Mouse (Mus musculus): ENCODE measurements around the gene Slc17a2.

Gene Slc17a2

GRCm38 (mm10) chr13:23792520-23792919, 14.3 kb upstream of the Slc17a2 start:
- DNase-seq (ENCODE audit: extremely low read depth, low read depth): peak; percentile 53

- no peak for DNase-seq (ENCODE audit: extremely low read depth, low read depth)
These were observed 7.4 kb upstream of the Slc17a2 start for GRCm38 (mm10) chr13:23799405-23799804.

- no peak for DNase-seq (ENCODE audit: extremely low read depth, low read depth)
These were observed 2.3 kb upstream of the Slc17a2 start for GRCm38 (mm10) chr13:23804532-23804931.

- no peak for DNase-seq (ENCODE audit: extremely low read depth, low read depth)
These were observed 9.4 kb downstream of the Slc17a2 start for GRCm38 (mm10) chr13:23816148-23816547.

- DNase-seq (ENCODE audit: extremely low read depth, low read depth): no peak
These were observed 13.6 kb downstream of the Slc17a2 start for GRCm38 (mm10) chr13:23820179-23820940.

- no peak for DNase-seq (ENCODE audit: extremely low read depth, low read depth)
These were observed 15.4 kb downstream of the Slc17a2 start for GRCm38 (mm10) chr13:23822213-23822612.

GRCm38 (mm10) chr13:23826606-23827005, 19.8 kb downstream of the Slc17a2 start:
- DNase-seq (ENCODE audit: extremely low read depth, low read depth): no peak

GRCm38 (mm10) chr13:23833053-23833452, 26.3 kb downstream of the Slc17a2 start:
- DNase-seq (ENCODE audit: extremely low read depth, low read depth): peak; percentile 20

- DNase-seq (ENCODE audit: extremely low read depth, low read depth): no peak
These were observed 28.0 kb downstream of the Slc17a2 start for GRCm38 (mm10) chr13:23834836-23835235.

GRCm38 (mm10) chr13:23836630-23837029, 29.8 kb downstream of the Slc17a2 start:
- DNase-seq (ENCODE audit: extremely low read depth, low read depth): no peak

GRCm38 (mm10) chr13:23839308-23839707, 32.5 kb downstream of the Slc17a2 start, which contains the start of gene Slc17a3:
Gene Slc17a3, plus strand, starts transcription at chr13:23839434.
- no peak for DNase-seq (ENCODE audit: extremely low read depth, low read depth)

- no peak for DNase-seq (ENCODE audit: extremely low read depth, low read depth)
These were observed 39.1 kb downstream of the Slc17a2 start for GRCm38 (mm10) chr13:23845851-23846250.

- DNase-seq (ENCODE audit: extremely low read depth, low read depth): no peak
These were observed 42.5 kb downstream of the Slc17a2 start for GRCm38 (mm10) chr13:23849299-23849698.

GRCm38 (mm10) chr13:23856401-23856800, 49.6 kb downstream of the Slc17a2 start:
- no peak for DNase-seq (ENCODE audit: extremely low read depth, low read depth)

GRCm38 (mm10) chr13:23861815-23862214, 55.0 kb downstream of the Slc17a2 start:
- DNase-seq (ENCODE audit: extremely low read depth, low read depth): no peak

GRCm38 (mm10) chr13:23864711-23865110, 57.9 kb downstream of the Slc17a2 start:
- DNase-seq (ENCODE audit: extremely low read depth, low read depth): no peak

- DNase-seq (ENCODE audit: extremely low read depth, low read depth): no peak
These were observed 59.4 kb downstream of the Slc17a2 start for GRCm38 (mm10) chr13:23866086-23866710.

- DNase-seq (ENCODE audit: extremely low read depth, low read depth): no peak
These were observed 60.2 kb downstream of the Slc17a2 start for GRCm38 (mm10) chr13:23867000-23867399.

- DNase-seq (ENCODE audit: extremely low read depth, low read depth): no peak
These were observed 60.6 kb downstream of the Slc17a2 start, which contains the start of gene Slc17a1 for GRCm38 (mm10) chr13:23867405-23867804. Gene Slc17a1, plus strand, starts transcription at chr13:23867750.

- DNase-seq (ENCODE audit: extremely low read depth, low read depth): no peak
These were observed 62.2 kb downstream of the Slc17a2 start for GRCm38 (mm10) chr13:23868790-23869533.

GRCm38 (mm10) chr13:23869996-23870395, 63.2 kb downstream of the Slc17a2 start:
- no peak for DNase-seq (ENCODE audit: extremely low read depth, low read depth)

GRCm38 (mm10) chr13:23873141-23873540, 66.3 kb downstream of the Slc17a2 start:
- no peak for DNase-seq (ENCODE audit: extremely low read depth, low read depth)
